Mouse (Mus musculus) ovary, adult 2 months (tissue): Measurements from ENCODE around the gene Ube2z. TPM values are rescaled to one million over a fixed set of nuclear protein-coding genes. Genes with fewer than 3 reads are reported as not detected.

Experiments used
- polyA plus RNA-seq: library from polyadenylated mRNA; depleted of rRNA; stranded (reverse); fragments of >200 nt; gene quantifications from 2 replicates; pipeline ENCODE4 v1.2.3, GENCODE M21; 2012; rRNA removed

Ube2z gene
- polyA plus RNA-seq, result 38.8 and 39.7 TPM in 2 replicates

DNA sequence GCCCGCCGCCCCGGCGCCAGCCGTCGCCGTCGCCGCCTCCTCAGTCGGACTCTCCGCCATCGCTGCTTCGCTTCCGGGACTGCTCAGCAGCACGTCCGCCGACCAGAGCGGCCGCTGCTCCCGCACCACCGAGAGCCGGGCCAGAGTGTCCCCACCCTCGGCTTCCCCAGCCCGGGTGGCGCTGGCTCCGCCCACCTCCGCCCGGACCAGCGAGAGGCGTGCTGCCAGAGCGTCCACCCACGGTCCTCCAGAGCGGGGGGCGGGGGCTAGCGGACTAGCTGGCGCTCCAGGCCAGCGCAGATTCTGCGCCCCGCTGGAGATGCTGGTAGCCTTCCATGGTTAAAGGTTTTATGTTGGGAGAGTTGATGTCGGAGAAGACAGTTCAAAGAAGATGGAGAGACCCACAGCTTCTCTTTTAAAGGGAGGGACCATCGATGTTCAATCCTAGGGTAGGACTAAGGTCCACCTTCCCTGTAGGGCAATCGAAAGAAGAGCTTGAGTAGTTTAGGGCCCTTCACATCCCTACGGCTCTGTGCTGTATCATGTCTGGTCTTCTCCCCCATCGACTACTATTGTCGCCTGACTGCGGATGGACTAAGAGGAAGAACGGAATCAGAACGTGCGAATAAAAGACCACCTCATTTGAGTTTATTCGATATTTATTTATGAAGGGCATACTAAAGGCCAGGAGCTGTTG, at the start of gene Ube2z:
Gene Ube2z, minus strand, starts transcription at position 174 of the 697 bp plus-strand sequence.

GRCm38 (mm10) chr11:96111751-96112150, 46.6 kb upstream of the Ube2z start, which contains the start of gene Calcoco2:
Gene Calcoco2, minus strand, starts transcription at chr11:96111964.

GRCm38 (mm10) chr11:96075509-96076220, 10.5 kb upstream of the Ube2z start, which contains the start of gene Atp5g1:
Gene Atp5g1, minus strand, starts transcription at chr11:96075670.

GRCm38 (mm10) chr11:96034596-96035052, 30.6 kb downstream of the Ube2z start, which contains the start of gene Snf8:
Gene Snf8, plus strand, starts transcription at chr11:96034885.

GRCm38 (mm10) chr11:96005403-96006271, 59.6 kb downstream of the Ube2z start, which contains the start of gene Igf2bp1:
Gene Igf2bp1, minus strand, starts transcription at chr11:96005940.

Other genes starting within 250 kb of the Ube2z start
- 26.5 and 29.5 TPM in 2 replicates for gene Phospho1, start 240.9 kb downstream of the Ube2z start, polyA plus RNA-seq
- 2.4 and 3.6 TPM in 2 replicates for gene Gngt2, start 228.2 kb downstream of the Ube2z start, polyA plus RNA-seq
- gene Abi3, start 222.9 kb downstream of the Ube2z start, polyA plus RNA-seq, result 33.4 and 37.7 TPM in 2 replicates
- gene B4galnt2, start 150.5 kb downstream of the Ube2z start, polyA plus RNA-seq, result 0.29 and 0.42 TPM in 2 replicates
- gene Igf2bp1, start 59.4 kb downstream of the Ube2z start, polyA plus RNA-seq, result 0.13 and 0.19 TPM in 2 replicates
- not detected in 2 replicates for gene Gip, start 40.8 kb downstream of the Ube2z start, polyA plus RNA-seq
- 20.0 and 22.1 TPM in 2 replicates for gene Snf8, start 30.5 kb downstream of the Ube2z start, polyA plus RNA-seq
- gene Atp5g1, start 10.3 kb upstream of the Ube2z start, polyA plus RNA-seq, result 450 and 554 TPM in 2 replicates
- 0.13 TPM in 1 of 2 replicates, not detected in the other for gene Calcoco2, start 46.6 kb upstream of the Ube2z start, polyA plus RNA-seq
- 1.2 and 1.7 TPM in 2 replicates for gene Ttll6, start 68.4 kb upstream of the Ube2z start, polyA plus RNA-seq
- gene Hoxb13, start 128.9 kb upstream of the Ube2z start, polyA plus RNA-seq, result not detected in 2 replicates
- gene Hoxb9, start 206.1 kb upstream of the Ube2z start, polyA plus RNA-seq, result 3.0 and 3.3 TPM in 2 replicates
- gene Hoxb8, start 216.5 kb upstream of the Ube2z start, polyA plus RNA-seq, result 40.2 and 48.4 TPM in 2 replicates
- 6.5 and 8.1 TPM in 2 replicates for gene Hoxb7, start 221.2 kb upstream of the Ube2z start, polyA plus RNA-seq
- 33.9 and 44.1 TPM in 2 replicates for gene Hoxb6, start 227.1 kb upstream of the Ube2z start, polyA plus RNA-seq
- gene Hoxb5, start 237.9 kb upstream of the Ube2z start, polyA plus RNA-seq, result 7.6 and 8.0 TPM in 2 replicates